Mouse (Mus musculus): ENCODE results near the gene Tex21. TPM values are rescaled to one million over a fixed set of nuclear protein-coding genes. Genes with fewer than 3 reads are reported as not detected.
A peak's percentile ranks its signal among the peaks of the same experiment; 100 is the strongest.

Gene Tex21
- polyA plus RNA-seq, 2 experiments: 0.06 to 0.19 TPM

GRCm38 (mm10) chr12:76216716-76217115 lies 29.8 kb downstream of the Tex21 start:
- H3K4me3 ChIP-seq (replicated peaks; ENCODE audit: low read length): no peak overlapping the region
- no peak for TF ChIP-seq POLR2A (IDR thresholded peaks at IDR 0.05; ENCODE audit: borderline replicate concordance, extremely low read depth, insufficient read depth, insufficient read length)
- no peaks in the 10 kb centered on the region for H3K9me3 ChIP-seq (ENCODE audit: control insufficient read depth, low read length)
- H3K36me3 ChIP-seq (ENCODE audit: control insufficient read depth, insufficient read depth, low read length): no peaks in the 10 kb centered on the region
- no peak for ATAC-seq (ENCODE audit: low FRiP score, low read depth)
- no peaks in the 10 kb centered on the region for H3K27me3 ChIP-seq (ENCODE audit: control insufficient read depth, insufficient read depth, low read length)
- WGBS: 77% methylated on average over 11 of the region's 11 CpGs
- H3K4me1 ChIP-seq (ENCODE audit: control insufficient read depth, insufficient read depth, low read length): no peaks in the 10 kb centered on the region
- no peak overlapping the region for H3K9ac ChIP-seq (ENCODE audit: low read depth, low read length, severe bottlenecking)
- H3K4me2 ChIP-seq (replicated peaks; ENCODE audit: low read depth, low read length, severe bottlenecking): no peak overlapping the region
- DNase-seq (ENCODE audit: low spot score): no peak
- no peak overlapping the region for H3K27ac ChIP-seq (replicated peaks; ENCODE audit: low read depth, low read length)

DNA sequence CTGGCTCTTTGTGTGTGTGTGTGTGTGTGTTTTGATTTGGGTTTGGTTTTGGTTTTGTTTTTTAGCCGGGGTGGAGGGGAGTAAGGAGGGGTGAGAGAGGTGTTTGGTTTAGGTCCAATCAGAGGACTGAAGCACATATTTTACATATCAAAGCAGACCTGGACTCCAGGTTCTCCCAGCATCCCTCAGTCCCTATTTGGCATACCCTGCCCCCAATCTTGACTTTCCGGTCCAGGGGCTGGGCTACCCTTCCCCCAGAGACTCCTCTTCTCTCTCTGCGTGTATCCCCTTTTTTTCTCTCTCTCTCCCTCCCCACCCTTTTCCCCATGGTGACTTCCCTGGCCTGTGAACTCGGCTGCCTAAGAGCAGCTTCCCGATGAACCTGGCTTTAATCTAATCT lies 31.4 kb downstream of the Tex21 start:
- H3K4me1 ChIP-seq (ENCODE audit: control insufficient read depth, insufficient read depth, low read length): no peaks in the 10 kb centered on the region
- no peaks in the 10 kb centered on the region for H3K9me3 ChIP-seq (ENCODE audit: control insufficient read depth, low read length)
- no peak overlapping the region for H3K4me3 ChIP-seq (replicated peaks; ENCODE audit: low read length)
- ATAC-seq (ENCODE audit: low FRiP score, low read depth) (no peak), DNase-seq (ENCODE audit: low spot score) (no peak)
- TF ChIP-seq POLR2A (IDR thresholded peaks at IDR 0.05; ENCODE audit: borderline replicate concordance, extremely low read depth, insufficient read depth, insufficient read length): no peak
- WGBS: 22% methylated on average over 5 of the region's 5 CpGs
- no peak overlapping the region for H3K9ac ChIP-seq (ENCODE audit: low read depth, low read length, severe bottlenecking)
- H3K27ac ChIP-seq (replicated peaks; ENCODE audit: low read depth, low read length): no peak overlapping the region
- H3K4me2 ChIP-seq (replicated peaks; ENCODE audit: low read depth, low read length, severe bottlenecking): no peak overlapping the region
- H3K27me3 ChIP-seq (ENCODE audit: control insufficient read depth, insufficient read depth, low read length): no peaks in the 10 kb centered on the region
- no peaks in the 10 kb centered on the region for H3K36me3 ChIP-seq (ENCODE audit: control insufficient read depth, insufficient read depth, low read length)

- no peak for TF ChIP-seq POLR2A (IDR thresholded peaks at IDR 0.05; ENCODE audit: borderline replicate concordance, extremely low read depth, insufficient read depth, insufficient read length)
- H3K4me1 ChIP-seq (ENCODE audit: control insufficient read depth, insufficient read depth, low read length): no peaks in the 10 kb centered on the region
- H3K4me3 ChIP-seq (replicated peaks; ENCODE audit: low read length): no peak overlapping the region
- H3K27me3 ChIP-seq (ENCODE audit: control insufficient read depth, insufficient read depth, low read length): no peaks in the 10 kb centered on the region
- H3K36me3 ChIP-seq (ENCODE audit: control insufficient read depth, insufficient read depth, low read length): no peaks in the 10 kb centered on the region
- WGBS: 85% methylated on average over 5 of the region's 5 CpGs
- no peak for ATAC-seq (ENCODE audit: low FRiP score, low read depth)
- no peaks in the 10 kb centered on the region for H3K9me3 ChIP-seq (ENCODE audit: control insufficient read depth, low read length)
- no peak overlapping the region for H3K4me2 ChIP-seq (replicated peaks; ENCODE audit: low read depth, low read length, severe bottlenecking)
- H3K27ac ChIP-seq (replicated peaks; ENCODE audit: low read depth, low read length): no peak overlapping the region
- H3K9ac ChIP-seq (ENCODE audit: low read depth, low read length, severe bottlenecking): no peak overlapping the region
- DNase-seq (ENCODE audit: low spot score): no peak
Measured at GRCm38 (mm10) chr12:76209429-76209974, 37.0 kb downstream of the Tex21 start.

GRCm38 (mm10) chr12:76200326-76200725 lies 46.2 kb downstream of the Tex21 start:
- Histone ChIP-seq H3K4me3 (replicated peaks; ENCODE audit: low read length) (no peak overlapping the region), H3K4me1 (ENCODE audit: control insufficient read depth, insufficient read depth, low read length) (0 out of 2 replicates have a peak, but pooled peaks cover 3% of the 10 kb centered on the region), H3K27ac (replicated peaks; ENCODE audit: low read depth, low read length) (no peak overlapping the region), H3K4me2 (replicated peaks; ENCODE audit: low read depth, low read length, severe bottlenecking) (no peak overlapping the region), H3K9me3 (ENCODE audit: control insufficient read depth, low read length) (no peaks in the 10 kb centered on the region), H3K36me3 (ENCODE audit: control insufficient read depth, insufficient read depth, low read length) (no peaks in the 10 kb centered on the region), H3K27me3 (ENCODE audit: control insufficient read depth, insufficient read depth, low read length) (no peaks in the 10 kb centered on the region), H3K9ac (ENCODE audit: low read depth, low read length, severe bottlenecking) (no peak overlapping the region)
- TF ChIP-seq POLR2A (IDR thresholded peaks at IDR 0.05; ENCODE audit: borderline replicate concordance, extremely low read depth, insufficient read depth, insufficient read length): no peak
- 75% methylated on average over 4 of the region's 4 CpGs for WGBS
- no peak for ATAC-seq (ENCODE audit: low FRiP score, low read depth)
- no peak for DNase-seq (ENCODE audit: low spot score)

- no peaks in the 10 kb centered on the region for H3K36me3 ChIP-seq (ENCODE audit: control insufficient read depth, insufficient read depth, low read length)
Measured at GRCm38 (mm10) chr12:76197071-76197470, 49.5 kb downstream of the Tex21 start.

More at GRCm38 (mm10) chr12:76197071-76197470, 49.5 kb downstream of the Tex21 start:
- peak overlapping the region; percentile 77 for H3K4me2 ChIP-seq (replicated peaks; ENCODE audit: low read depth, low read length, severe bottlenecking)
- H3K9ac ChIP-seq (ENCODE audit: low read depth, low read length, severe bottlenecking): peak overlapping the region; percentile 43
- no peak for TF ChIP-seq POLR2A (IDR thresholded peaks at IDR 0.05; ENCODE audit: borderline replicate concordance, extremely low read depth, insufficient read depth, insufficient read length)
- H3K4me3 ChIP-seq (replicated peaks; ENCODE audit: low read length): peak overlapping the region; percentile 38; the same call in 1 of the 2 replicates
- no peaks in the 10 kb centered on the region for H3K27me3 ChIP-seq (ENCODE audit: control insufficient read depth, insufficient read depth, low read length)
- no peak overlapping the region for H3K27ac ChIP-seq (replicated peaks; ENCODE audit: low read depth, low read length)
- no peaks in the 10 kb centered on the region for H3K9me3 ChIP-seq (ENCODE audit: control insufficient read depth, low read length)
- no peak for ATAC-seq (ENCODE audit: low FRiP score, low read depth)
- 46% methylated on average over 8 of the region's 8 CpGs for WGBS
- no peak for DNase-seq (ENCODE audit: low spot score)
- H3K4me1 ChIP-seq (ENCODE audit: control insufficient read depth, insufficient read depth, low read length): 0 out of 2 replicates have a peak, but pooled peaks cover 3% of the 10 kb centered on the region
